Mouse (Mus musculus): ENCODE data around the gene Ncapd2. TPM values are rescaled to one million over a fixed set of nuclear protein-coding genes. Genes with fewer than 3 reads are reported as not detected.

The Ncapd2 gene
- total RNA-seq, 2 experiments from 2014 or later = 205 to 207 TPM

DNA sequence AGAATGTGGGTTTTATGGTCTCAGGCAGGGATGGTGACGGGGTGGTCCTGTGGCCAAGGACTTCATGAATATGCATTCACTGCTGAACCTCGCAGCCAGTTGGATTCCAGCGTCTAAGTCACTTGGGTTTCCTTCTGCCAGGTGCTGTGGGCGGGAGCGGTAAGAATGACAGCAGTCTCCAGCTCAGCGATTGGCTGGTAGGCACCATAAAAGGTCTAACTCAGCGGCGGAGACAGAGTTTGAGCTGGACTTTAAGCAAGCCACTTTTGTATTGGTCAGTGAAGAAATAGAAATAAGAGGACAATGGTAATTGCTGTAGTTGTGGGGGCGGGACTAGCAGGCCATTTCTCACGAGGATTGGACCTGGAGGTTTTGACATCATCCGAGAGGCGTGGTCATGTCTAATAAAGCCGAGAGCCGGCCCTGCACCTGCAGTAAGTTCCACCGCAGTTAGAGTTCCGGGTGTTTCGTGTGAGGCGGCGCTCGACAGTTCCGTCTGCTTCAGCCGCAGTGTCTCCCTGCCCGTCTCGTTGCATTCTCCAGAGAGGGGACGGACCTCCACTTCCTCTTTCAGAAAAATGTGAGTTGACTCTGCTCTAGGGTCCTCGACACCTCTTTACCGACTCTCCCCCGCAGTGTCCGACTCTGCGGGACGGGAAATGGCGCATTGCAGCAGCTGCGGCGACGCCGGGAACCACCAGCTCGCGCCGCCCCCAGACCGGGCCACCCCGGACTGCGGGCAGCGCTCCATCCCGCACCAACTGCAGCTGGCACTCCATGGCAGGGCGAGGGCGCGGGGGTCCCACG lies 23.9 kb upstream of the Ncapd2 start, which contains the start of gene Vamp1:
TSS of gene Vamp1 (plus strand) at position 404 of the 807 bp plus-strand sequence.
- peak; percentile 87 for ATAC-seq (replicated peaks; ENCODE audit: poor library complexity)

DNA sequence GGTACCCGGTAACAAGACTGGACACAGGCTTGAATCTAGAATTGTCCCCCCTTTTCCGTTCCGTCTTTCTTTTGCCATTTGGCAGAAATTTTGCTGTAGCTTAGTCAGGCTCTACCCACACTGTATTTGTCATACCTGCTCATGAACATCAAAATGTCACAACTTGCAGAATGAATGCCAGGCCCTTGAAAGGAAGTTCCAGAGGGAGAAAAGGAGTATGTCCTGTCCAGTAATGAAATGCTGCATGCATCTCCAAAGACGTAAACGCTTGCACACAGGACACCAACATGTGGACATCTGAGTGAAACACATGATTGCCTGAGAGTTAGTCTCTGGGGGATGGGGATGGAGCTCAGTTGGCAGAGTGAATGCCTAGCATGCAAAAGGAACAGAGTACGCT lies 22.2 kb upstream of the Ncapd2 start:
- no peak for ATAC-seq (replicated peaks; ENCODE audit: poor library complexity)

DNA sequence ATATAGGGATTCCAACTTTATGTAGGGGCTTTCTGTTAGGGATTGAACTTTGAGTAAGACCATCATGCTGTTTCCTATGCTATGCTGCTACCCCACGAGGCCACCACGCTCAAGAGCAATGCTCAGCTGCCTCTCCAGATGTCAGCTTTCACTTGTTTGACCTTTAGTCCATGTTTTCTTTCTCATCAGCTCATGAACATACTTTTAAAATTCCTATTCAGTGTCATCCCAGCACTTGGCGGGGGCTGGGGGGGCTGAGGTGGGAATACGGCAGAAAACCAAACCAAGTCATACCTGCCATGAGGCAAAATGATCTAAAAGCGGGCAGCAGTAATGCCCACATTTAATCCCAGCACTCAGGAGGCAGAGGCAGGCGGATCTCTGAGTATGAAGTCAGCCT lies 21.6 kb upstream of the Ncapd2 start:
- no peak for ATAC-seq (replicated peaks; ENCODE audit: poor library complexity)

DNA sequence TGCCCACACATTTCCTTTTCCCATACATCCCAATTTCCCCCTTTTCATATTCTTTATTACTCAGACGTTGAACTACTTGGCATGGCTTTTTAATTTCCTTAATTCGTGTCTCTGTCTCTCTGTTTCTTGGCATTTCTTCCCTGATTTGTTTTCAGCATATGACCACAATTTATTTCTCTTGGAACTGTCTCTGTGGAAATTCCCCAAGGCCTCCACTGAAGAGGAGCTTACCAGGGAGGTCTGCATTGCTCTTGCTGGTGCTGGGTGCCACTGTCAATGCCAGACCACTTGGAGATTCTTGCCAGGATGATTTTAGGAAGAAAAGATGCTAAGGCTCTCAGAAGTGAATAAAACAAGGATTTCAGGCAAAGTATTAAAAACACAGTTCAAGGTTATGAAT lies 21.1 kb upstream of the Ncapd2 start:
- no peak for ATAC-seq (replicated peaks; ENCODE audit: poor library complexity)

DNA sequence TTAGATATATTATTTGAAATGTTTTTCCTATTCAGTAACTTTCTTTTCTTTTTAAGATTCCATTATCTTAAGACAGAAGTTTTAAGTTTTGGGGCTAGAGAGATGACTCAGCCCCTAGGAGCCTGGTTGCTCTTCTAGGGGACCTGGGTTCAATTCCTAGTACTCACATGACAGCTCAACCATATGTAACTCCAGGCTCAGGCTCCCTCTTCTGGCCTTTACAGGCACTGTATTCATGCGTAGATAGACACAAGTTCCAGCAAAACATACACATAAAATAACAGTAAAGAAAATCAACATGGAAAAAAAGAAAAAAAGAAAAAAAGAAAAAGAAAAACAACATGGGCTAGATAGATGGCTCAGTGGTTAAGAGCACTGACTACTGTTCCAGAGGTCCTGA lies 18.9 kb upstream of the Ncapd2 start:
- ATAC-seq (replicated peaks; ENCODE audit: poor library complexity) = no peak

DNA sequence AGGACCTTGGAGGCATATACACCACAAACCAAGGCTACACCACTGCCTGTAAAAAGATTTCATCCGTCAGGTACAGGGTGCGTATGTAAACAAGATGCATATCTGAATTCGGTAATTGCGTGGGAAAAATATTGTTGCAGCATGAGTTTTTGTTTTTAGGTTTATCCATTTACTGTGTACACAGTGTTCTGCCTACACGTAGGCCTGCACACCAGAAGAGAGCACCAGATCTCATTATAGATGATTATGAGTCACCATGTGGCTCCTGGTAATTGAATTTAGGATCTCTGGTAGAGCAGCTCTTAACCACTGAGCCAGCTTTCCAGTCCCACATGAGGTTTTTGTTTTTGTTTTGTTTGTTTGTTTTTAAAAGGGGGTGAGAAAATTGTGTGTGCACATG lies 5.7 kb upstream of the Ncapd2 start:
- no peak for ATAC-seq (replicated peaks; ENCODE audit: poor library complexity)

DNA sequence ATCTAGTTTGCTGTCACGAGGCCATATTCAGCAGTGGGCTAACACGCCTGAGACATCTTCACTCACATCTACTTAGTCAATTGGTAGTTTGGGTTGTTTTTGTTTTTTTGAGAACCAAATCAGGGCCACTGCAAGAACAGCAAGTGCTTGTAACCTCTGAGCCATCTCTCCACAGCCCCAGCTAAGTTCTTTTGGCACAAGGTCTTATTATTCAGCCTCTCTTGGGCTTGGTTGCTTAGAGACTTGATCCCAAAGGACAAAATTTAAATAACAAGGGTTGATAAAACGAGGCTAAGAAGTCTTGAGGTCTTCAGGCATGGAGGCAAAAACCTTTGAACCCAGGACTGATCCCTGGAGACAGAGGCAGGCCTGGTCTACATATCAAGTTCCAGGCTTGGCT lies 4.8 kb upstream of the Ncapd2 start:
- ATAC-seq (replicated peaks; ENCODE audit: poor library complexity) = no peak

DNA sequence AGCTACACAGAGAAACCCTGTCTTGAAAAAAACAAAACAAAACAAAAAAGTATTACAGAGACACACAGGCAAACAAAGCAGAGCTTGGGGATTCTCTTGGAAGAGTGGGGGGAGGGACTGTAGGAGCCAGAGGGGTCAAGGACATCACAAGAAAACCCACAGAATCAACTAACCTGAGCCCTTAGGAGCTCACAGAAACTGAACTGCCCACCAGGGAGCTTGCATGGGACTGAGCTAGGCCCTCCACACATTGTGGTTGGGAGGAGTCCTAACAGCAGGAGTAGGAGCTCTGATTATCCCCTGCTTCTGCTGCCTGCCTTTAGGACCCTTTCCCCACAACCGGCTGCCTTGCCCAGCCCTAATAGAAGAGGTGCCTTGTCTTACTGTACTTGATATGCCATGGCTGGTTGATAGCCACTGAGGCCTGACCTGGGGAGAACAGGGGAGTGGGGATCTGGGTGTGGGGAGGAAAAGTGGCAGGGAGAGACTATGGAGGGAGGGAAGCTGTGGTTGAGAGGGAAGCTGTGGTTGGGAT lies 4.1 kb upstream of the Ncapd2 start:
- no peak for ATAC-seq (replicated peaks; ENCODE audit: poor library complexity)

DNA sequence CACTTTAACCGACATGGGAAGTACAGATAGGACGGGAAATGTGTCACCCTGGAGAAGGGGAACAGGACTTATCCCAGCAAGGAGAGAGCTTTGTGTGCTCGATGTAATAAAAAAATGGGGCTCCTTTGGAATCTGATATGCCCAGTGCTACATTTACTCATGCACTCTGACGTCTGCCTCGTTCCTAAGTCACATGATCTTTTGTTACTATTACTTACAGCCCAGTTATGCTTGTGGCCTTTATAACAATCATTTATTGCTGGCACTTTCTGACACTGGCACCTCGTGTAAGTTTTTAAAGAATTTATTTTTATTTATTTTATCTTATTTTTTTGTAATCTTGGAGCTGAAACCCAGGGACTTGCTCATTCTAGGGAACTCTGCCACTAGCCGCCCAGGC lies 1.9 kb upstream of the Ncapd2 start:
- ATAC-seq (replicated peaks; ENCODE audit: poor library complexity) = no peak

DNA sequence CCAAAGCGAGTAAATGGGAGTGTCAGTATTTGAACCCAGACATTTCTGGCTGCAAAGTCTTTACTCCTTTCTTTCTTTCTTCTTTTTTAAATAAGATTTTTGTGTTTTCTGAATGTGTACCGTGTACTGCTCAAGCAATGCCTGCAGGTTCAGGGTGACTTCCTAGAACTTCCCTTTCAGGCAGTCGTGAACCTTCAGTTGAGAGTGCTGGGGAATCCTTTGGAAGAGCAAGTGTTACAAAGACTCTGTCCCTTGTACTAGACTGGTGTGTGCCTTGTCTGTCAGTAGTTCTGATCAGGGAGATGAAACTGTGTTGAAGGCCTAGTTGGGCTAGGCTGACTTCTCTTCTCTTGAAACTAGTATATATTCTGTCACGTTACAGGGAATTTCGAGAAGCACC lies 1.3 kb upstream of the Ncapd2 start:
- ATAC-seq (replicated peaks; ENCODE audit: poor library complexity) = no peak

DNA sequence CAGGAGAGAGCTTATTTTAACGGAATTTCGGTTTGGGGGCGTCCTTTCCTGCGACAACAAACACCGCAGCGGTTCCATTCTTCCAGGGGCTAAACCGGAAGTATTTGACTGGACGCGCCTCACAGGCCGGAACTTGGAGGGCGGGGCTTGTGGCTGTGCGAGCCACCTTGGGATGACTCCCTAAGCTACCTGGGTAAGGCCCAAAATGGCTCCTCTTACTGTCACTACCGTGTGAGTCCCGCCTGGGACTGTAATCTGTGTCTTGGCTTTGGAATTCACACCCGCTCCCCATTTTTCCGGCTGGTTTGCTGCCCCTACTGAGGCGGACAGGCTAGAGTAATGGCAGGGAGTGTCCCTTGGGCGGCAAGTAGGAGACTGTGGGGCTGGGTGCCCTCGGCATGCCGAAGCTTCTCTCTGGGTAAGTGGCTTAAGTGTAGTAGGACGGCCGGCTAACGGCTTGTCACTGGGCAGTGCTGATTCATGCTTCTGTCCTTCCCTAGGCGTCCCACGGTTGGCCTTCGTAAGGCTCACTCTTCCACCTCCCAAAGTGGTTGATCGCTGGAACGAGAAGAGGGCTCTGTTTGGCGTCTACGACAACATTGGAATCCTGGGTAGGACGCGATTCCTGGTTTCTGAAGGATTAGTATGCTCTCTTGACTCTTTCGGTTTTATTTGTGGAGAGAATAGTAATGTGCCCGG lies 664 bp upstream of the Ncapd2 start:
- ATAC-seq (replicated peaks; ENCODE audit: poor library complexity) = peak; percentile 80

DNA sequence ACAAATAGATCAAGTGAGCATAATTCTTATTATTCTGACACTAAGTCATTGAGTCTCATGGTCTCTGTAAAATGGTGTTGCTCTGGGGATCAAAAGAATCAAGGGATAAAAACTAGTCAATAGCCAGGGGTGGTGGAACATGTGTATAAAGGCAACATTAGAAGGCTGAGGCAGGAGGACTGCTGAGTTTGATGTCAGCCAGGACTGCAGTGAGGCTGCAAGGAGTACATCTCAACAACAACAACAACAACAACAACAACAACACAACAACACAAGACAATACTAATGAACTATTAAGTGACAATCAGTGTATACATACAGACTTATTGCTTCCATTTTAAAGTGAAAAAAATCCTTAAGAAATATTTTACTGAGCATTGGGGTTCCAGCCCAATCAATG lies 685 bp downstream of the Ncapd2 start:
- ATAC-seq (replicated peaks; ENCODE audit: poor library complexity) = no peak

DNA sequence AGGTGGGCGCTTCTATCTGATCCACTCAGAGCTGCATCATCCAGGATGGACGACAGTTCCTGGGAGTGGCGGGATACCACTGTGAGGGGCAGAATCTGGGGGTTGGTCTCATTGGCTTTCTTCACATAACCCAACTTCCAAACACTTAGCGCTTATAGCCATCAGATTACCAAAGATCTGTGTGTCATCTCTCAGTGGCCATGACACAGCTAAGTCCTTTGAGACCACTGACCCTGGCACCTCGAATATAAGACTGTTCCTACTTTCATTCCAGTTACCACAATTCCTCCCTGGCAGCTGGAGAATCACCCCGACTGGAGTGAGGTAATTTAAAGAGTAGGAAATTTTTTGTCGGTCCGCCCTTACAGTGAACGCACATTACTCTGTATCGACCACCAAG lies 5.3 kb downstream of the Ncapd2 start:
- ATAC-seq (replicated peaks; ENCODE audit: poor library complexity) = no peak

DNA sequence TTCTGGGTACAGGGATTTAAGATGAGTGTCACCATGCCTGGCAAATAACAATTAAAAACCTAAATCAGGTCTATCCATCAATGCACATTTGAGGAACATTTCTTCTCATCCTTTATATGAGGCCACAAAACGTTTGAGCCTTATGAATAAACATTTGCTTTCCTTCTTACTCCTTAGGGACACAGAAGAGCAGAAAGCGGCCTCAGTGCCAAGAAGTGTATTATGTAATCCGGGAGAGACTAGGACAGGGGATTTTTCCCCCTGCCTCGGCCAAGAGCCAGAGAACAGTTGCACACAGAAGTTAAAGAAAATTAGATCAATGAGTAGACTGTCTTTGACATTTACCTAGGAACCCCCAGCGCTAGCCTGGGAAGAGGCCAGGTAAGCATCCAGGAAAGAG lies 9.4 kb downstream of the Ncapd2 start:
- no peak for ATAC-seq (replicated peaks; ENCODE audit: poor library complexity)

DNA sequence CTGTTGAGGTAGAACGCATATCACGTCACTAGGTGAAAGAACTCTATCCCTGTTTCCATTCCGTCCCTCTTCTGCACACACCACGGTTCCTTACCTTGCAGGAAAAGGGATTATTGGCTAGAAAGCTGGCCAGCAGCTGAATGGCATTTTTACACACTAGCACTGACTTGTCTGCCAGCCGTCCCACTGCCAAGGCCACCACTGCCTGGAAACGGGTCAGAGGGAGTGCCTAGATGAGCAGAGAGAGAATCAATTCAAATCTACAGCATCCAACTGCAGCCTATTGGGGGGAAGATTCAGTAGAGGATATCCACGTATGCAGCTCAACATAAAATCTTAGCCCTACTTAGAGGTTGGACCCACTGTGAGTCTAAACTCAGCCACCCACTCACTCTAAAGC lies 11.9 kb downstream of the Ncapd2 start:
- ATAC-seq (replicated peaks; ENCODE audit: poor library complexity) = no peak

DNA sequence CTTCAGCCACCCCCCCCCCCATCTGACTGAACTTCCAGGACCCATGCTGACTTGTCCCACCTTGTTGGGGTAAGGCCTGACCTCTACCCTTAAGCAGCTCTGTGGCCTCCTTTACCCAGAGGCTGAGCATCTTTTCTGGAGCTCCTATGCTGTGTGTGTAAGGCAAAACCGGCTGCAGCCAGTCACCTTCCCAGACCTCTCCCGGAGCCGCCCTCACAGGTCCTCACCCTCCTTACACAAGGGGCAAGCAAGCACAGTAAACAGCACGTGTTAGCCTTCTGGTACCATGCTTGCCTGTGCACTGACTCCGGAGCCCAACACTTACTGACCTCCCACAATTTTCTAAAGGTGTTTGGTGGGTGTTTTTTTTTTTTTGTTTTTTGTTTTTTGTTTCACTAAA lies 16.0 kb downstream of the Ncapd2 start:
- ATAC-seq (replicated peaks; ENCODE audit: poor library complexity) = no peak

DNA sequence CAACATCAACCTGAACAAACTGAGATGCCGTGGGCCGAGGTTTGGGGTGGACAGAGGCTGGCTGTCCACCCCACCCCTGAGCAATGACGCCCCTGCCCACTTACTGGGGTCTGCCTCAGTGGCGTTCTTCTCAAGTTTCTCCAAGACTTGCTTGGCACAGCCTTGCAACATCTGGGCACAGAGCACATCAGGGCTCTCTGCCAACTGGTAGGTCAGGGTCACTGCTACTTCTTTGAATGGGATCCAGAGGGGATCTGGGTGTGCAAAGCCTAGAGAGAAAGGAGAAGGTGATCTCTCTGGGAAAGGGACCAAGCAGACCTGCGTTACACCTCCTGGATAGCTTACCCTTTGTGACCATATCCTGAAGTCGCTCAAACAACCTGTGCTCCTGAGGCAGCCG lies 18.2 kb downstream of the Ncapd2 start:
- no peak for ATAC-seq (replicated peaks; ENCODE audit: poor library complexity)

DNA sequence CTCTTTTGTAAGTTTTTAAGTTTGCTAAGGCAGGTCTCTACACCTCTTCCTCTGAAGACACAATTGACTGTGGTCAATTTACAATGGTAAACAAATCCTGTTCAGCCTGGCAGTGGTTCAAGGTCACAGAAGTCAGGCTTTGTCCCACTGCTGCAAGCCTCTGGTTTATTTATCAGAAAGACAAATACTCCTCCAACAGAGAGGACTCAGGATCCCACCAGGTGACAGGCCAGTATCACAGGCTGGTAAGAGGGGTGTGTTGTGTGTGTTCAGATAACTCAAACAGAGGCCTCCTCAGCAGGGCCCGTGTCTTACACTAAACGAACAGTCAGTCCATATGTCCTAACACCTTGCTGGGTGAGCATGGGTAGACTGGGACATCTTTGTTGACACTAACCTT lies 19.0 kb downstream of the Ncapd2 start:
- no peak for ATAC-seq (replicated peaks; ENCODE audit: poor library complexity)

DNA sequence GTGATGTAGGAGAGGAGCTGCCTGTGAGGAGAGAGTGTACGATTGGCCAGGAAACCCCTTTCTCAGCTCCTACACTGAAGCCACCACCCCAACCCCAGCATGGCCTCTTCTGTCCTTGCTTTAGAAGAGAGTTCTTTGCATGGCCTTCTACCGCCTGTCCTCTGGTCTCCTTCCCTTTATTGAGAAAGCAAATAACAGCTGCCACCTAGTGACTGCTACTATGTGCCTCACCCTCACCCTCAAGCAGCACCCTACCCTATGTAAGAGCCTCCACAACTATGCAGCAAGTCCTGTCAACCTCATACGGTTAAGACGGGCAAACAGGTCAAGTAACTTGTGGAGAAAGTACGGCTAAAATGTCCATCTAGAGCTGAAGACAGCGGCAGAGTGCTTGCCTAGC lies 21.3 kb downstream of the Ncapd2 start:
- no peak for ATAC-seq (replicated peaks; ENCODE audit: poor library complexity)

DNA sequence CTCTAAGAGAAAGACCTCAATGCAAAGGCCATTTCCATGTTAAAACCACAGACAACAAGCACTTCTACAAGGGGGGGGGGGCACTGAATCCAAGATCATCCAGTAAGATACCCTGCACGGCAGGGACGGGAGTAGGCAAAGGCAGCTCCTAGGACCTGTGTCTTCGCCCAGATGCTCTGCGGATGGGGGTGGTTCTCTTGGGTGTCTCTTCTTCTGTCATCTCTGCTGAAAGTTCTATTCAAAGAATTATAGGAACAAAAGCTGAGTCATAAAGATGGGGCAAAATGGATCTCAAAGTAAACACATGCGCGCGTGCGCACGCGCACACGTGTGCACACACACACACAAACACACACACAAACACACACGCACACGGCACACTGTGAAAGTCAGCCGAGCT lies 23.4 kb downstream of the Ncapd2 start:
- no peak for ATAC-seq (replicated peaks; ENCODE audit: poor library complexity)

DNA sequence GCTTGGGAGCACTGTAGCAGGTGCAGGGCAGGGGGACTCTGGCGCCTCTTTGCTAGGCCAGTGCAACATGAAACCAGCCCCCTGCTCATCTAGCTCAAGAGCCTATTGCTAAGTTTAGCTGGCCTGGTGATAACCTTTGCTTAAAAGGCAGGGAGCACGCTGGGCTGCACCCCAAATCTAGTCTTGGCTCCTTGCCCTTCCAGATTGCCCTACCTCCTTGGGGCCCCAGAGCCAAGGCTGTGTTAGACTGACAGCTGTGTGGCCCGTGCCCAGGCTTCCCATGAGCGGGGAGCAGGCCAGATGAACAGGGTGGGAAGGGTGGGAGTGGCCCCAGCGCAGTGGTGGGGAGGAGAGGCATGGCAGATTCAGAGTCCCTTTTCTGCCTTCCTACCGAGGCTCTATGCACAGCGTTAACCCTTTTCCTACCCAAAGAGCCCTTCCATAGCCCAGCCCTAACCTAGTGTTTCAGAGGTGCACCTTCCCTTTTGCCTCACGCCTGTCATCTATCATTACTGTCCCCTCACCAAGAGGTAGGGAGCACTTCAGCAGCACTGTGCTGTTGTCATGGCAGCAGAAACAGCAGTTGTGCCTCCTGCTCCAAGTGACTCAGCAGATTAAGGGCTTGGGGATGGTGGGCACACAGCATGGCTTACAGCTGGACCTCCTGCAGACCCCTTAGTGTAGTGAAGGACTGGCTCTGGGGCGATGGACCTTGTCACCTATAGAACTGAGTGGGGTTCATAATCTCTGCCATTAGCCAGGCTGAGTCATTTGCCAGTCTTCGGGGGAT lies 24.4 kb downstream of the Ncapd2 start:
- 0 out of 2 replicates have a peak, but pooled peaks have one; percentile 3 for ATAC-seq (replicated peaks; ENCODE audit: poor library complexity)
